Mouse (Mus musculus): ENCODE measurements around the gene Slc6a20b.
"Not testable (repeated sequence)": the region's sequence is repeated elsewhere in the genome, so short reads cannot be mapped to it uniquely, and the experiment has no call there.

The Slc6a20b gene

DNA sequence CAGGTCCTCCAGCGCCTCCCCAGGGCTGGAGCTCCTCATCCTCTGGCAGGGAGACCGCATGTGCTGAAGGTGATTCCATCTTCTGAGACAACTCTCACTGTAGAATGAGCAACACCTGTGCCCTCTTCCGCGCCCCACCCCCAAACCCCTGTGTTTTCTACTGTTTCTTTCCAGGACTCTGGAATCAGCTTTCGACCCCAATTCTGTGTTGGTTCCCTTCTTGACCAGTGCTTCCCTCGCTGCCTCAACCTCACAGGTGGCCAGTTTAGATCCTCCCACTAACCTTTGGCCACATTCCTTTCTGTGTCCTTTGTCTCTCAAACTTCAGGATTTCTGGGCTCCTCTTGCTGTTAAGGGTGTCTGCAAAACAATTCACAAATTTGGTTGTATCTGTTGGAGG, at the start of gene Slc6a20b:
Gene Slc6a20b, minus strand, starts transcription at position 285 of the 400 bp plus-strand sequence.
- no peak for DNase-seq (ENCODE audit: low spot score)

GRCm38 (mm10) chr9:123679198-123679597, 46.8 kb upstream of the Slc6a20b start:
- no peak for DNase-seq (ENCODE audit: low spot score)

DNA sequence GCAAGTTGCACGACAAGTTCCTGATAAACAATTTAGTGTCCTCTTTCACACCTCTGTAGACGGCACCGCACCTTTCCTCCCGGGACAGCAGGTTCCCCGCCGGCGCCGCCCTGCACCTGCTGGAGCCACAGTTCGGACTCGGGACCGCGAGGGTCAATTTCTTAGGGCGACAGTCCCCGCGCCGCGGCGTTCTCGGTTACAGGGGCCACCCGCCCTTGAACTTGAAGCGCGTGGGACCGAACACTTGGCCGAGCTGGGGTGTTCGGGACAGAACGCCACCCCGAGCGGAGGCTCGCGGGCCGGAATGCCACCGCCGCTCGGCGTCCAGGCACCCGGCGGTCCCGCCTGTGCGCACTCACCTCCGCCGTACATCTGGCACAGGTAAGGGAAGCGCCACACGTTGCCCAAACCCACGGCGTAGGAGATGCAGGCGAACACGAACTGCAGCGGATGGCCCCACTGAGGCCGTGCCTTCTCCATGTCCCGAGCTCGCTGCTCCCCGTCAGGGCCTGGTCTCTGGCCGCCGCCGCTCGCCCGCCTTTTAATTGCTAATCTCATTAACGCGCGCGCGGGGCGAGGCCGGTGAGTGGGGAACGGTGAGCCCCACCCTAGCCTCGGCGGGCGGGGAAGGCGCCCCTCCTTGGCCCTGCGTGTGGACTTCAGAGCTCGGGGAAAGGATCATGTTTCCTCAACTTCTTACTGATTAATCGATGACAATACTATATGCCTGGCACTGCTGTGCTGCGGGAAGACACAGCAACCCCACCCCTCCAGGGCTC, 46.2 kb upstream of the Slc6a20b start, which contains the start of the genes Ccr9 and Slc6a20a:
Gene Ccr9, plus strand, starts transcription at position 113 of the 779 bp plus-strand sequence.
Gene Slc6a20a, minus strand, starts transcription at position 559 of the 779 bp plus-strand sequence.
- peak; percentile 46 for DNase-seq (ENCODE audit: low spot score)

- peak; percentile 65 for DNase-seq (ENCODE audit: low spot score)
Observed at GRCm38 (mm10) chr9:123665645-123666044, 33.3 kb upstream of the Slc6a20b start.

DNA sequence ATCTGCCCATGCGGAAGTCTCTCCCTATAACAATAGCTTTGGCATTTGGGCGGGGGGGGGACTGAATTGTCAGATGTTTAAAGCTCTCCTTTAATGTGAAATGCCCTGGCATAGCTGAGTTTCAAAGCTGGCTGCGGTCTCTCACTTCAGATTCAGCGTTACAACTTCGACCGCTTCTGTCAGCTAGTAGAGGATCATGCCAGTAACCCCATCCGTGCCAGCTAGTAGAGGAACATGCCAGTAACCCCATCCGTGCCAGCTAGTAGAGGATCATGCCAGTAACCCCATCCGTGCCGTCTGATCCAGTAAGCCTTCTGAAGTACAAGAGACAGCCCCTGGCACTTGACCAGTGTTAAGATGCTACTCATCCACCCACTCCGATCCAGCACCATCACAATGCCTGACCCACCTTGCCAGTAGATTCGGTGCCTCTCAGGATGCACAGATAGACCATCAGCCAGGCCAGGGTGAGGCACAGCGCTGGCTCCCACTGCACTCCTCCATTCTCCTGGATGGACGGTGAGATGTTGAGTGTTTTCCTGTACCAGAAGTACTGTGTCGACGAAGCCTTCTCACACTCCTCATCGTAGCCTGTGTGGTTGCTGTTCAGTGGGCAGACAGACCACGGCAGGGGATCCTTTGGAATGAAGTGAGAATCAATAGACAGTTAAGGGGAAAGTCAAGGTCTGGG, 27.8 kb upstream of the Slc6a20b start:
- not testable (repeated sequence) for DNase-seq (ENCODE audit: low spot score)

DNA sequence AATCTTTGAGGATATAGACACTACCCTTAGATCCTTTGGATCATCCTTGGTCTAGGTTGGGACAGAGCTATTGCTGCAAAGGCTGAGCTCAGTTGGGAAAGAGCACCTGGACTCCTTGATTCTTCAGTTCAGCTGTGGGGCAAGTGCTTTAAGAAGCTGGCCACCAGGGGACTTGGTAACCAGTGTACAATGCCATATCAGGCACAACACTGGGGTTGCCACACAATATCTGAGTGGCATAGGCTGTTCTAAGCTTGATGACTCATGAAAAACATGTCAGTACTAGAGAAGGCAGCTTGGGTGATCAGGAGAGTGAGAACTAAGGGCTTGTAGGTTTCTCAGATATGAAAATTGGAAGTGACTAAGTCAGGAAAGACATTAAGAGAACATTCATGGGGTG, 26.6 kb upstream of the Slc6a20b start:
- DNase-seq (ENCODE audit: low spot score): no peak

DNA sequence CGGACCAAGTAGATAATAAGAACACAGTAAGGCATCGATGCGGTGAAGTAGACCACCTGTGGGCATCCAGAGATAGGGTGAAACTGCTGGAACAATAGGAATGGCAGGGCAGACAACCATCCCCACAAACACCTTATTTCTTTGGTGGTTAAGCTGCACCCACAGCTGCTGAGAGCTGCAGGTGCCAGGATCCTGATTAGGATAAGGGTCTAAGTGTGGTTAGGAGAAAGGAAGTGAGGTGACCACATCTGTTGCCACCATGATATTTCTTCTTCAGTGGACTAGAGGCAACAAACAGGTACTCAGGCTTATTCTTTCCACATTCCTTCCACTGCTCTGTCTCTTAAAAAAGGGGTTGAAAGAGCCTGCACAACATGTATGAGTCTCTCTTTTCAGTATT, 25.1 kb upstream of the Slc6a20b start:
- no peak for DNase-seq (ENCODE audit: low spot score)

GRCm38 (mm10) chr9:123651369-123651768, 19.0 kb upstream of the Slc6a20b start:
- DNase-seq (ENCODE audit: low spot score): no peak

- DNase-seq (ENCODE audit: low spot score): no peak
Observed at GRCm38 (mm10) chr9:123649785-123650511, 17.6 kb upstream of the Slc6a20b start.

- DNase-seq (ENCODE audit: low spot score): no peak
Observed at GRCm38 (mm10) chr9:123640106-123640505, 7.7 kb upstream of the Slc6a20b start.

- no peak for DNase-seq (ENCODE audit: low spot score)
Observed at GRCm38 (mm10) chr9:123638668-123639089, 6.3 kb upstream of the Slc6a20b start.

GRCm38 (mm10) chr9:123638231-123638630, 5.9 kb upstream of the Slc6a20b start:
- no peak for DNase-seq (ENCODE audit: low spot score)

GRCm38 (mm10) chr9:123636771-123637170, 4.4 kb upstream of the Slc6a20b start:
- DNase-seq (ENCODE audit: low spot score): no peak

DNA sequence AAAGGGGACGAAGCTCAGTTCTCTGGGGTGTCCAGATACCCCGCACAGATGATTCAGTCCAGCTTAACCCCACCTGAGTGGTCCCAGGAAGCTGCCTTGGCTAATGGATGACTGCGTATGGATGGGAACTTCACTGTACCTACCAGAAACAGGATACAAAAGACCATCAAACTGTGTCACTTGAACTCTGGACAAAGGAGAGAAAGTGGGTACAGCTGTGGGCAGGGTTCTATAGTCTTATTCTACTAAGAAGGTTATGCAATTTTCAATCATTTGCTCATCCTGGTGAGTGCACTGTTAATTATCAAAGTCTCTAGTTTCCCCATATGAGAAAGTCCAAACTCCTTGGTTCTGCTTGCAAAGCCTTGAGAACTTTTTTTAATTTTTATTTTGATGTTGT, 628 bp upstream of the Slc6a20b start:
- DNase-seq (ENCODE audit: low spot score): no peak

GRCm38 (mm10) chr9:123631666-123632065, 699 bp downstream of the Slc6a20b start:
- no peak for DNase-seq (ENCODE audit: low spot score)

DNA sequence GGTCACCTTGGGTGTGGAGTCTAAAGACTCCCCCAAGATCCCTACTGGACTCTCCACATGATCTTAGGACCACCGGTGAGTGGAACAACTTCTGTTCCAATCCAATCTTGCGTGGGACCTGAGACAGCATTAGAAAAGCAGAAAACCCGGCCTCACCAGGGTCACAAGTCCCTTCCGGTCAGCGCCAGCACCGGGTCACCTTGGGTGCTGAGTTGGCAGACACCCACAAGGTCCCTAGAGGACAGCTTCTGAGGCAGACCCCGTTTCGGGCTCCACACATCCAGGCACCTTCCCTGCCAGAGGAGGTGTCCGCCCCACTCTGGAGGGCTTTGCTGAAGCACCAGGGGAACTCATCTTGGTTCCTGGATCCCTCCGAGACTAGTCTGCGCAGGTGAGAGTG, 6.5 kb downstream of the Slc6a20b start:
- no peak for DNase-seq (ENCODE audit: low spot score)

DNA sequence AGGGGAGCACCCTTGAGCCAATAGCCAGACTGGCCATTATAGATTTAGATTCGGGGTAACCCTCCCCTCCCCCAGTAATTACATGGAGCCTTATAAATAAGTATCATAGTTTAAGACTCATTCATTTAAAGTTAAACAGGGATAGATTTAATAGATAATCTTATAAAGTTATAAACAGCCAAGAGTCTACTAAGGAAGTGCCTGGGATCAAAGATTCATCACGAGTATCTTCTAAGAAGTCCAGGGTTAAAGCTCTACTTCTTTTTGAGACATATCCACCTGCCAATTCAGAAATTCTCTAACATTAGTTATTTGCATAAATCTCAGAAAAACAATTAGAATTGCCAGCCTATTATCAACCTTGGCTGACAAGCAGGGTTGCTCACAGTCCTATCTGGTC, 7.6 kb downstream of the Slc6a20b start:
- no peak for DNase-seq (ENCODE audit: low spot score)

- no peak for DNase-seq (ENCODE audit: low spot score)
Observed at GRCm38 (mm10) chr9:123620311-123621098, 11.9 kb downstream of the Slc6a20b start.

- no peak for DNase-seq (ENCODE audit: low spot score)
Observed at GRCm38 (mm10) chr9:123601529-123601928, 30.8 kb downstream of the Slc6a20b start.

- DNase-seq (ENCODE audit: low spot score): no peak
Observed at GRCm38 (mm10) chr9:123597376-123597775, 35.0 kb downstream of the Slc6a20b start.

GRCm38 (mm10) chr9:123596910-123597309, 35.5 kb downstream of the Slc6a20b start:
- no peak for DNase-seq (ENCODE audit: low spot score)

- DNase-seq (ENCODE audit: low spot score): no peak
Observed at GRCm38 (mm10) chr9:123595194-123595593, 37.2 kb downstream of the Slc6a20b start.

All from testis, postnatal 10 days (tissue).